Mouse (Mus musculus) adipocyte (in vitro differentiated cells): Measurements from ENCODE around the gene Nfia.

Experiments used
- DNase-seq: peaks from one replicate; pipeline ENCODE4 v3.0.0-alpha.2; 2016; ENCODE audit warnings: low spot score

Gene Nfia

DNA sequence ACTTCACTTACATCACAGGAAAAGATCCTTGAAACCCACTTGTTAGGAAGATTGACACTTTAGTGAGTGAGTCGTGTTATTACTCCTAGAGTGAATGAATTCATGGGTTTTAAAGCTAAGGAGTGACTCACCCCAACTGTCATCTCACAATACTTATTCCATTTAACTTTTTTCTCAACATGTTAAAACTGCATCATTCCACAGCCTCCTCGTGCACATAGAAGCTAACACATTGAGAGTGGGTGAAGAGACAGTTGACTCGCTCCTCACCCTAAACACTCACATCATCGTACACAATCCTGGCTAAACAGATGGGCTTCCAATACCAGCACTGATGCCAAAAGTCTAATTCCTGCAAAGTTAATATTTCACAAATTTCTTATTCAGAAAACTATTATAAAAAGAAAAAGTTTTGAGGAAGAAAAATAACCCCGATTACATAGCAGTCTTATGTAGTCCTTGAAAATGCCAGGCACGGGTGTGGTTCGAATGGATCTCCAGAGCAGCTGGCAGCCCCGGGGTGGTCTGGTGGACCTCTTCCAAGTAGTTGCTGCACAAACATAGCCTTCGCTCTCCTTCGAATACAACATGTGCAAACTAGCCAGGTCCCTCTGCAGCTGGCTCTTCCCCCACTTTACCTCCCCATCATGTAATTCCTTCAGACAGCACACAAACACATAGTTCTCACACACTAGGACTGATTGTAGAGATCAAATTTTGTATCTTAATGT, 178.0 kb downstream of the Nfia start:
- no peak for DNase-seq

DNA sequence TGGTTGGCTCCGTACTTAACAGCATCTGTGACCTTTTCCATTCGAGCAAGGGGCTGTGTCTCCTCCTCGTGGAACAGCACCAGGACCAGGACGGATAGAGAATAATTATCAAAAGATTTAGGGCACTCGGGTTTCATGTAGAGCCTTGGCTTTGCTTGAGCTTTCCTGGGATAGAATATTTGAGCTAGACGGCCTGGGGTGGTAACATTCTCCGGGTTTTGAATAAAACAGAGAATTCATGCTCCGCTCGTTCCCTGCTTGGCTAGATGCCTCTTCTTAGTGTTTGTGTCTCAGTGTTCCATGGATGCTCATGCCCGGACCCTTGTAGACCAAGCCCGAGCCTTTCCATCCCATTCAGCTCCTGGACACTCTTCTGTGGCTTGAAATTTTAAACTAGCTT, 181.4 kb downstream of the Nfia start:
- no peak for DNase-seq

DNA sequence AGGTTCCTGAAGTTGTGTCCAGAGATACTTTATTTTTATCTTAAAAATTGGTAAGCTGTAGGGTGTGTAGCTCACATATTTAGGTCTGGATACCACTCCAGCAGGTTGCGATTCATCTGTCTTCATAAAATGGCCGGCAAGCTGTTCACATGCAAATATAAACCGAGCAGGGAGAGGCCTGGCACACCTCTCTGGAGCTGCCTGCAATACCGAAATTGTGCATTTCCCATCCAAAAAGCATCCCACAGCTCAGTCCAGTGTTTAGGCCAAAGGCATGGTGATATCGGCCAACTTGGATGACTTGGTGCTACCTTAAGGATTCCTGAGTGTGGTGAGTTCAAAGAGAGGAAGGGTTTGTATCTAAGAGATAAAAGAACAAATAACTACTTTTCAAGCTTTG, 185.6 kb downstream of the Nfia start:
- DNase-seq, result no peak

DNA sequence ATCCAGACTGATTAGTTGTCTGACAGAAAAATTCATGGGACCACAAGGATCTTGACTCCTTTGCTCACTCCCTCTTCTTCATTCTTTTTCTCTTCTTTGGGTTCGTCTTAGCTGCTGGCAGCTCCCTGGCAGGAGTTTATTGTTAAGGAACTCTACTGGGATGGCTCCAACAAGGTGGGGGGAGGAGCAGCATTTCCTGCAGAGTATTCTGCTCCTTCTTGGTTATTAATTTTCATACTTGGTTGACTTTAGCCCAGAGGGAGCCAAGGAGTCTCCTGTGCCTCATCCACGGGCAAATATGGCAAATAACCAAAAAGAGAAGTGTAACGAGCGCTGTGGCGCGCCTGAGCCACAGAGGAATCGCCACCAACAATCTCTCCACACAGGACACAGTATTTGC, 190.3 kb downstream of the Nfia start:
- DNase-seq, result peak; percentile 28

DNA sequence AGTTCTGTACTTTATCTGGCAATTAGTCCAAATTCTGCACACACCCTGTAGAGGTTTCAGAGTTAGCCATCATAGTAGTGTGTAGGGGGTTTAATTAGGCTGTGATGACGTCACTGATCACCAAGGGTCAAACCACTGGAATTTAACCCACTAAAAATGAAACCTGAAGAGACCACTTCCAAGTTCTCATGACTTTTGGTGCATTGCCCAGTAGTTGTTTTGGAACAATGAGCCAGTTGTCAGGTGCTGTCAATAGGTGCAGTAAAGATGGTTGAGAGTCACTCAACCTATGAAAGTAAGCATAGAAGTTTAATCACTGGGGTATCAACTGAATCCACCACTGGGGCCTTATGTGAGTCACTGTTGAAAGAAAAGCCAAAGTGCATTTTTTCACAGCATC, 191.4 kb downstream of the Nfia start:
- no peak for DNase-seq

DNA sequence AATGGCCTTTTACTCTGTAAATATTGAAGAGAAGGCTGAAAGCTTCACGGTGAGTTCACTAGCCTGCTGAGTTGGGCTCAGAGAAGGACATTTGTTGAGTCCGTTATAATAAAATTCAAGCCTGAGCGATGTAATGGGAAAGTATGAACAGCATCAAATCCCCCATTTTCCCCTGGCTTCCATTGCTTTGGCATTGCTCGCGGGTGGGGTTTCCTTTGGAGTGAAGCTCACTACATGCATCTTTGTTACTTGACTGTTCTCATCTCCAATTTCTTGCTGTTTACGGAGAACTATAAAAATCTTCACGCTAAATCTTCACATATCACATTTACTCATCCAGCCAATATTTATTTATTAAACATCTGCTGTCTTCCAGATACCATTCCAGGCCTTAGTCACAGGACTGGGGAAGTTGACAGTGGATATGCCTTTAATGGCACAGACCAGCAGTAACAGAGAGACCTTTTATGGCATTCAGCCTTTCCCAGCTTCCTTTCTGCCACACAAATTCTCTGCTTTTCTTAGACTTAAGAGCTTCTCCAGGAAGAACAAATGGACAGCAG, 196.3 kb downstream of the Nfia start:
- no peak for DNase-seq

DNA sequence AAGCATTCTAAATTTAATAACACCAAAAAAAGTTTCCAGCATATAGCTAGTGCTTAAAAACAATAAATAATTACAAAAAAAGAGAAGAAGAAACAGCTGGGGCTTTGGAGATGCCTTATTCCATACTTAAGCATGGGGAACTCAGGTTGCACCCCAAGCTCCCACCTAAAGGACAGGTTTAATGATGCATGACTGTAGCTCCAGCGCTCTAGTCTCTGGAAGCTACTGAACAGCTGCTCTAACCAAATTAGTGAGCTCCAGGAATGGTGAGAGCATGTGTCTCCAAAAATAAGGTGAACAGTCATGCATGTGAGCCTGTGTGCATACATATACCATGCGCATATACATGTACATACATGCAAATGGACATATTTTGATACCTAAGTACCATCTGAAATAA, 200.5 kb downstream of the Nfia start:
- DNase-seq, result no peak

DNA sequence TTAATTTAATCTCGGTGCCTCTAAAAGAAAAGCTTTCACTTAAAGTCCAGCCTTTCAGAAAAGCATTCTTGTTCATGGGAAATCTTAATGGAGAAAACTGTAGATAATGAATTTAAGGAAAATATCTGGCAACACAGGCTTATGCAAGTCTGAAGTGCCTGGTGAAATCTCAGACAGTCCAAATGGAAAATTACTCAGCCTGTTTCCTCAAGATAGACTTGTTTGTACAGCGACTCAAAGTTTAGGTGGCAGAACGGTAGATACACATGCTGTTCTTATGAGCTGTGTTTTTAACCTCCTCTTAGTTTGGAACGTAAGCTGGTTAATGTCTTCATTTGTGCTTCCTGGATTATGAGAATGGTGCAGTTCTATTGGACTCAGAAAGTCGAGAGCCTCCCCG, 201.5 kb downstream of the Nfia start:
- DNase-seq, result peak; percentile 32

DNA sequence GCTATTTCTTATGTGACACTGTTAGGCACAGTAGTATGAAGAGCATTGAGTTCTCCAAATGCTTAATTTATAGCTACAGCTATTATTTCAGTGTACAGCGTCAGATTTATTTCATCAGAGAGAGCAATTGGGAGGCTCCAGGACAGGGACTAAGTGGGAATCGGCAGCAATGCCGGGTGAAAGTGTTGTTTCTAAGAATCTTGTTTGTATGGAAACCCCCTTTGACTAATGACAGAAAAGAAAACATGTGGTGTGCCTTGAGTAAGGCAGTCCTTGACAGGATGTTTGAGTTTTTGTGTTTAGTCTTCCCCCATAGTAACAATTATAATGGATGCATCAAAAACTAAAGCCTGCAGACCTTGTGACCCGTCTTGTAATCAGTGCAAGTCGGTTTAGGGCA, 204.4 kb downstream of the Nfia start:
- DNase-seq, result no peak

DNA sequence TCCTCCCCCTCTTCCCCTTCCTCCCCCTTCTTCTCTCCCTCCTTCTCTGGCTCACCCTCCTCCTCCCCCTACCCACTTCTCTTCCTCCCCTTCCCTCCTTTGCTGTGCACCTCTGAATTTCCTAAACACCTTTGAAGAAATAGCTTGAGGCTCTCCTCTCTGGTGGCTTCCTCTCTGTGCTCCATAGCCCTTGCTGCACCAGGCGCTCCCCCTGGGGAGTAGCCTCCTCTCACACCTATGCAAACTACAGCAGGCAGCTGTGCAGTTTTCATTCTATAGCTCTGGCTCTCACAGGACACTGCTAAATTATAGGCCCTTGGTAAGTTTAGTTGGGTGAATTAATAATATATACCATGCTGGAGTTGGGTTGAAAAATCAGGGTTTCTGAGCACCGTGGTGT, 211.8 kb downstream of the Nfia start:
- no peak for DNase-seq

DNA sequence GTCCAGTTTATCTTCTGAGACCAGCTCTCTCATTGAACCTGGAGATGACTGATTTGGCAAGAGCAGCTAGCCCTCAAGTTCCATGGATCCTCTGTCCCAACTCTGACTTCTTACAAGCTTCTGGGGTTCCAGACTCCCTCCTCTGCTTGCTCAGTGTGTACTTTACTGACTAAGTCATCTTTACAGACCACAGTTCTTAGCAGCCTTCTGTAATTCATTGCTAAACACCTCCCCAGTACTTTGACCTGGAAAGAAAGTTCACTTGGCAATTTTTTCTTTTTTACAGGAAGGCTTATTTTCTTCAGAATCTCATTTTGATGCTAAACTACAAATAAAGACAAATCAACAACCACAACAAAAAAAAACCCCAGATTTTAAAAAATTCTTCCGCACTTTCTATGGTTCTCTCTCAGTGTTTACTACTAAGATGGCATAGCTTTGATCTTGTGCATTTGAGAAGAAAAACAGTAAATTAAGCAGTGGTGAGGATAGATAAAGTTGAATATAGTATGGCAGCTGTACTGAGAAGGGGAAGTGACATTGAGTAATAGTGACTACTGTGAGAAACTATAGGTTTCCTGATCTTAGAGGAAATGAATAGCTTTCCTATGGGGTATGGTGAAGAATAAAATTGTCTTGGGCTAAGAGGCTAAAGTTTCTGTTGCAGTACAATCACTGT, 213.7 kb downstream of the Nfia start:
- no peak for DNase-seq

DNA sequence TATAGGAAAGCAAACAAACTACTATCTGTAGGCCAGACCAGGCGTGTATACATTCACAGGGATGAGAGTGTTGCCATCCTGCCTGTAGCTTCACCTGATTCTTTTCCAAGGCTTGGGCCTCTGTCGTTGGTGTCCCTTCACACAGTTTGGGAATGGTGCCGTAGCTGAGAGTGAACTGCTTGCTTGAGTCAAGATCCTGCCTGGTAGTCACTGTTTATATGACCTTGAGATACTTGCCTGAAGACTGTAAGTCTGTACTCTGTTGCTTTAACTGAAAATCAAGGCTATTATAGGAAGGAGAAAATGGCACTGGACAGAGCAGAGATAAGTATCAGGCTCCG, 214.2 kb downstream of the Nfia start:
- no peak for DNase-seq

DNA sequence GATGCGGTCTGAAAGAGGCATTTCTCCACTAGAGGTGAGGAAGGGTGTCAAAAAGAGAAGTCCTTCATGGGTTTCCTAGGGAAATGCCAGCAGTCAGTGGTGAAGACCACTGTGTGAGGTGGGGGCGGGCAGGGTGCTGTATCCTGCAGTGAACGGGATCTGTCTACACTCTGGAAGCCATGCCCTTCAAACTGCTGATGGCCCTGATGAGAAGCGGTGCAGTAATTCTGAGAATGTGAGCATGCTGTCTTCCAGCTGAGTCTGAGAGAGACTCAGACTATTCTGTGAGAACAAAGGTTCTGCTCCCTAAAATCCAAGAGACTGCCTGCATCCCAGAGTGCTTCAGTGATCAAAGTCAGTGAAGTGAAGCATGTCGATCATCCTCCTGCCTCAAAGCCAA, 216.2 kb downstream of the Nfia start:
- DNase-seq, result no peak

DNA sequence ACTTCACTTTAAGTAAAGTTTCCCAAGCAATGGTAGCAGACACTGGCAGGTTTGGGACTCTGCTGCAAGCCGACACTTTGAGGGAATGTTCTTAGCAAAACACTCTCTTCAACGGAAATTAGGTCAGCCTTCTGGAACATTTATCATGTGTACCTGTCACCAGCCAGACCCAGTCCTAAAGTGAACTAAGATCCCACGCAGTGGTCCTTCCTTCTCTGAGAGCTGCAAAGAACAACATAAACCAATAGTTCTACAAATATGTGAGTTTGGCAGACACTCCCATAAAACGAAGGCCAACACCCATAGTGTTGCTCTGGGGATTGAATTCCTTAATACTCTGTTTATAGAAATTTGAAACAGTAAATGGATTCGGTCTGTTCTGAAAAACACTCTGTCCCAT, 217.9 kb downstream of the Nfia start:
- DNase-seq, result peak; percentile 42

DNA sequence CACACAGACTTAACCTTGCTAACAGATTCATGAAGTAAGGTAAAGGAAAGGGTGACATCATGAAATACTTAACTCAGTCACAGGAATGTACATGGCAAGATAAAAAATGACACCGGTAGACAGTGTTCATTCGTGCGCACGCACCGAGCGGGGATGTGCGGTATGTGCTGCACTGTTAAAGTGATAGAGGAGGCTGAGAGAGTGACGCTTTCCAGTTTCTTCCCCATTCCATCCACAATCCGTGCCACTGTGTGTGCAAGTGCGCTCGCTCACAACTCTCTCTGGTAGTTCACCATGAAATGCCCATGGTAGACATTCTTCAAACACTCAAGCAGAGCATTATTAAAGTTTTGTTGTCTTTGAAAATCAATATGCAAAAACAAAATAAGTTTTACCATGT, 218.9 kb downstream of the Nfia start:
- DNase-seq, result no peak

DNA sequence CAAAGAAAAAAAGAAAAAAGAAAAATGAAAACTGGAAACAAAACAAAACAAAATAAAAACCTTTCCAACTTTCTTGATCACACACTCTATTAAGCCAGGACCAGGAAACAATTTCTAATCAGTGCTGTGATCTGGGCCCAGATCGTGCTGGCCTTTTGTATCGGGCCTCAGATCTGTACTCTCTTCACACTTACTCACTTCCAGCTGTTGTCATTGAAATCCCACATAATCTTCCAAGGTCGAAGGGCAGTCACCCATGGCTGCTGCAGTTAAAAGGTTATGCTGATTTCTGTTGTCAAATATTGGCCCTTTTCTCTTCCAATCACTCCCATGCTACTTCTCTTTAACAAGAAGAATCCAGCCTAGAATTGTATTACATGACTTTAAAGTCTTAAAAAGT, 219.3 kb downstream of the Nfia start:
- DNase-seq, result no peak

DNA sequence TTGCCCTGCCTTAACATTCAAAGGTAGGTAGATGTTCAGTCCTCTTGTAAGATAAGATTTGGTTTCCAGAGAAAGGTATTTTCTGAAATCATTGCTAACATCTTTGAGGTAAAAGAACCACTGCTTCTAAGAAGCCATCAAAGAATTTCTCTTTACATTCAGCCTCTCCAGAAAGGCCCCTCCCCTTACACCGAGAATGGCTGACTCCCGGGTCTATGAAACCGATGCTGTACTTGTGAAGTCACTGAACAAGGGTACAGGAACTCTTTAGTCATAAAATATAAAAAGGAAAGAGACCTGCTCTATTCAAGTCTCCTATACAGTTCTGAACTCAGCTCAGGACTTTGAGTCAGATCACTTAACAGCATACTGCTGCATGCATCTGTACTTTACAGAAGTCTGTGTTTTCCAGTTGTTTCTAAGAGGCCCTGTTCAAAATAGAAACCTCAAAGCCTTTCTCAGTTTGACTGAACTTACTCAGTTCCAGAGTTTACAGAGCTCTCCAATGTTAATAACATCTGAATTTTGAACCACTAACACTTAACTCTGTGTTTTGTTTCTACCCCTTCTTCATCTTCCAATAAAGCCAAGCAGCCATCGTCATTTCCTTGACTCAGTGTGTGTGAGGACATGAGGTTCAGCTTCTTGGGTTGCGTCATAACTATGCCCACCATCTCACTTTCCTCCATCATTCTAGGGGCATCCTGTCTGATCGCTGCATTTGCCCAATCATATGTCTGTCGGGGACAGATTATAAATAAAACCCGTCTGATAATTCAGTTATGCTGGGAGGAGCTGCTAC, 223.6 kb downstream of the Nfia start:
- DNase-seq, result no peak

DNA sequence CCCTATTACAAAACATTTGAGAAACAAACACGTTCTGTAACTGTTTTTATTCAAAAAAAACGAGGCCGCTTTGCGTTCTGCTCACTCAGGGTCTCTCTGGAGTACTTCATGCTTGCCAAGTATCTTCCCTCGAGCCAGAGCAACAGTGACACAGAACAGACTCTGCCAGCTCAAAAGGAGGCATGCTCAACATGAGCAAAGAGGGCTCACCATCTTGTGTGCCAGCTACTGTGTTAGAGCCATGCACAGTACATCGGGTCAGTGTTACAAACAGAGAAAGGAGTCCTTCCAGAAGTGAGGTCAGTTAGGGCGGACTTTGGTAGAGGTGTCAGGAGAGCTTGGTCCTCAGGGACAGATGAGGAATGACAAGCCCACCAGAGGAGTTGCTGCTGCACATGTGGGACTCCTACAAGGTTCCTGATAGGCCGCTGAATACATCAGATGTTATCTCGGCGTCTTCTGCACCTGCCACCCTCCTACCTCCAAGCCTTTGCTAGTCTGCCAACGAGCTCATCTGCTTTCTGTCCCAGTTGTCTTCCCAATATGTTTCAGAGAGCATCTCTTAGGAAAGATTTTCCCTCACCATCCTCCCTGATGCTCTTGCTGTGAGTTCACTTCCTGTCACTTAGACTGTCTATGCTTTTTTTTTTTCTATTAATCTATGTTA, 224.8 kb downstream of the Nfia start:
- DNase-seq, result peak; percentile 58

DNA sequence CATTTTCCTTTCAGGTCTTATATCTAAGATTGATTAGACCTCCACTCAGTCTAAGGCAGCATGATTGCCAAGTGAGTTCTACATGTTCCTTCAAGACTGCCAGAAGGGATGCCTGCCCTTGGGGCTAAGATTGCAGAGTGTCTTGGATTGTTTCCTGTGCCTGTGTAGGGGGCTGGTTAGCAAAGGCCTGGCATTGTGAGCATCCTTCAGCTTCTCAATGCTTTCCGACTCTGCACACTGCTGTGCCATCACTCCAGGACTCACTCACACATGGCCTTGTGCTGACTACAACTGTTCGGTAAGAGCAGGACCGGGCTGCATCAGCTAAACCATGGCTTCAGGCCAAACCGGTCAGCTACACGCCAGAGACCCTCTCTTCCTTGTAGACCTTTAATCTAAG, 229.7 kb downstream of the Nfia start:
- DNase-seq, result no peak

DNA sequence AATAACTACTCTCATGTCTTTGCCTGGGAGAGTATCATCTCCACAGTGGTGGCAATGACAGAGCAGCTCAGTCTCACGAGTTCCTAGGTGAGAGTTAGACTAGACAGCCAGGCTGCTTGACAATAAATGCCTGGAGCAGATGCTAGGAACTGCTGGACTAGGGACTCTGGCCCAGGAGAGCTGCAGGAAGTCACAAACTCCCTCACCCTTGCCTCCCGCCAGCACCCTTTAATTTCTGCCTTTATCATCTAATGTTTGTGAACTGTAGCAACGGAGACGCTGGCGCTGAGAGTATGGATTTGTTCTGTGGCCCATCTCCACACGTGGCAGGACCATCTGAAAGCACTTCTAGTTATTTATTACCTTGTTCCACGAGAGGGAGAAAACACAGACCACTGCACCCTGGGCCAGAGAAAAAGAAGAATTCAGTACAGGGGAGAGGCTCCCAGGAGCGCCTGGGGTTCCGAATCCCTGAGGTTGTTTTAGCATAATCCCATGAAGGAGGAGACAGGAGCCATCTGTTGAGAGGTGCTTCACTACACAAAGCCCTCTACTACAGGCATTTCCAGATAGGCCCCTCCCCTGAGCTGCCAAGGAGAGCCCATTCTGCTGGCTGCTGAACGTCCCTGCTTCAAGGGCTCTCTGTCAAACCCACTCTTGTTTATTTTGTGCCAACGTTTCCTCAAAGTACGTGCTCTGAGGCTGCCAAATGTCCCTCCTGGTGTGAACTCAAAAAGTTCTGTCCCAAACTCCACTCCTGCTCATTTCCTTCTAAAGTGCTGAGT, 231.0 kb downstream of the Nfia start:
- no peak for DNase-seq

DNA sequence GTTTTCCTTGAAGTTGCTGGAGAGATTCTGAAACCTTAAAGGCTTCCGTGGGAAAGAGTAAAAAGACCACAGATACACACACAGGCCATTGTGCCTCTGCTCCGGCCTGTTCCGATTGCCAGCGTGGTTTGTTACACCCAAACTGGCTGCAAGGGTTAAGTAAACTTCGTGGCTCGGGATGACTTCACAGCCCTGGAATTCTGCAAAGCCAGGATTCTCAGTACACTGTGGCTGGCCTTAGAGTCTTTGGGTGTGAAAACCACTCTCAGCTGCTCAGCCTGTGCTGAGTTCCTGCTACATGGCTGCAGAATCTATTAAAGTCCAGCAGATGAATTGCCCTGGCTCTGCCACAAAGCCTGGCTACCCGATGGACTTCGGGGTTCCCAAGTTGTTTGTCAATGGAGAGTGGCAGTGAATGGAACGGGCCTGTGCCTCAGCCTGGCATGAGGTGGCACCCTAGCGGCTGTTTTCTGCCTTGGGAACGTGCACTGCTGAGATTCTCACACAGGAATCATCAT, 231.6 kb downstream of the Nfia start:
- DNase-seq, result peak; percentile 85
